Mouse (Mus musculus): ENCODE data around the gene Usp49.
A peak's percentile ranks its signal among the peaks of the same experiment; 100 is the strongest.
"Not testable (repeated sequence)": the region's sequence is repeated elsewhere in the genome, so short reads cannot be mapped to it uniquely, and the experiment has no call there.

Gene Usp49

GRCm38 (mm10) chr17:47630678-47631065 lies at the start of gene Usp49:
Gene Usp49 (plus strand): TSS chr17:47630690.
- DNase-seq (ENCODE audit: extremely low read depth, low read depth, low spot score), result no peak

- DNase-seq (ENCODE audit: extremely low read depth, low read depth, low spot score), result no peak
Measured at GRCm38 (mm10) chr17:47580962-47581361, 49.5 kb upstream of the Usp49 start.

DNA sequence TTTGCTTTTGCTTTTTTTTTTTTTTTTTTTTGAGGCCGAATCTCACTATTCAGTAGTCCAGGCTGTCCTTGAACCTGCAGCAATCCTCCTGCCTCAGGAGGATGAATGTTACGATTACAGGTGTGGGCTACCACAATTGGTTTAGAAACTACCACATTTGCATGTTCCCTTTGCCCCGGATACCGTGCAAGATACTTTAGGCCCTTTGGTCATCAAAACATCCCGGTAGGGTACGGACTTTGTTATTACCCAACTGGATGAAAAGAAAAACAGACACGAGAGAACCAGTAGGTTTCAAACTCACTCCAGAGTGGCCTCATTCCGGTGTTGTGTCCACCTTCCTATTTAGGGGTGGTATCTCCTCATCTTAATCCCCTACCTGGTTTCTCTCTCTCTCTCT lies 42.0 kb upstream of the Usp49 start:
- no peak for DNase-seq (ENCODE audit: extremely low read depth, low read depth, low spot score)

- DNase-seq (ENCODE audit: extremely low read depth, low read depth, low spot score), result no peak
Measured at GRCm38 (mm10) chr17:47591073-47591472, 39.4 kb upstream of the Usp49 start.

- peak; percentile 26 for DNase-seq (ENCODE audit: extremely low read depth, low read depth, low spot score)
Measured at GRCm38 (mm10) chr17:47593215-47593853, 37.2 kb upstream of the Usp49 start.

GRCm38 (mm10) chr17:47593854-47594182 lies 36.7 kb upstream of the Usp49 start:
- DNase-seq (ENCODE audit: extremely low read depth, low read depth, low spot score), result no peak

- no peak for DNase-seq (ENCODE audit: extremely low read depth, low read depth, low spot score)
Measured at GRCm38 (mm10) chr17:47594183-47594968, 36.1 kb upstream of the Usp49 start.

GRCm38 (mm10) chr17:47594969-47595247 lies 35.6 kb upstream of the Usp49 start:
- no peak for DNase-seq (ENCODE audit: extremely low read depth, low read depth, low spot score)

DNA sequence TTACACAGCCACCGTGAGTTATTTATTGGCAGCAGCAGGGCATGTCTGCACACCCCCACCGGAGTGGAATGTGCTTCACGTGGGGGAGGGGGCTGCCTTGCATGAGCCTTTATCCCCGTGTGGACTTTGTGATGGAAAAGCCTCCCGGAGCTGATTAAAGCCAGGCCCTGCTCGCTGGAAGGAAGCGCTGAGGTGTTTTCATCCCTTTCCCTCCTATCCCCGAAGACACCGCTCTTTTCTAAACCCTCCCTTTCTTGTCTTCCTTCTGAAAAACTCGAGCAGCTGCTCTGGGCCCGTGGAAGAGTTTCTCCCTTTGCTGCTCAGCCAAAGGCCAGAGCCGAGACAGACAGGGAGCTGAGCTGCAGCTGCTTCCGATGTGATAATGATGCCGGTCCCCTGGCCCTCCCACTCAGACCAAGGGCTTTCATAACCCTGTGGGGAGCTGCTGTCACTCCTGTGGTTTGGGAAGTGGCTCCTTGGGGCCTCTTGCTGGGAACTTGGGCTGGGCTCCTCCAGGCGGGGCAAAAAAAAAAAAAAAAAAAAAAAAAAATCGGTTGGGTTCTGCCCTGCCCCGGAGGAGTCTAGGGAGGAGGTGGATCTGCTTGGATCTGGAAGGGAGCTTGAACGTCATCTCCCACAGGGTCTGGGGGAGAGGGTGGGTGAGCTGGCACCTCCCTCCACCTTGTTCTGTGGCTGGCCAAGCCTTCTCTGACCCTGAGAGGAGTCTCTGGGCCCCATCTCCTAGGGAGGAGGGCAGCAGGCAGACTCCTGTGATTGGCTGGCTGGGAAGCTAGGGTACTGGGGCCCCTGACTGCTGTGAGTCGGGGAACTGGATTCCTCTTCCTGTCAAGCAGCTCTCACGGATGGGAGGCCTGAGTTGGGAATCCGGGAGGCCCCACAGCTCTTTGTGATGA lies 35.0 kb upstream of the Usp49 start:
- no peak for DNase-seq (ENCODE audit: extremely low read depth, low read depth, low spot score)

- no peak for DNase-seq (ENCODE audit: extremely low read depth, low read depth, low spot score)
Measured at GRCm38 (mm10) chr17:47596162-47596838, 34.2 kb upstream of the Usp49 start.

DNA sequence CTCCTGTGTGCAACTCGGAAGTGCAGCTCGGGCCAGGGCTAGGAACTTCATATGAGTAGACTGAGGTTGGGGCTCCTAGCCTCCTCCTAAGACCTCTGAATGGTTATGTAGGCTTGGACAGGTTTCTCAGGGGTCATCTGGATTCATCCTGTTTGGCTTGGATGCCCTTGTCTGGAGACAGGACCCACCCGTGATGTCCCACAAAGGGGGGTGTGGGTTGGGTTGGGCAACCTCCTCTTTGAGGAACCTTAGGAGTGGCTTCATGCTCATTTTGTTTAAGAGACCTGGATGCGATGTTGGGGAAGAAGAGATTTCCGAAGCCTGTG lies 33.7 kb upstream of the Usp49 start:
- no peak for DNase-seq (ENCODE audit: extremely low read depth, low read depth, low spot score)

DNA sequence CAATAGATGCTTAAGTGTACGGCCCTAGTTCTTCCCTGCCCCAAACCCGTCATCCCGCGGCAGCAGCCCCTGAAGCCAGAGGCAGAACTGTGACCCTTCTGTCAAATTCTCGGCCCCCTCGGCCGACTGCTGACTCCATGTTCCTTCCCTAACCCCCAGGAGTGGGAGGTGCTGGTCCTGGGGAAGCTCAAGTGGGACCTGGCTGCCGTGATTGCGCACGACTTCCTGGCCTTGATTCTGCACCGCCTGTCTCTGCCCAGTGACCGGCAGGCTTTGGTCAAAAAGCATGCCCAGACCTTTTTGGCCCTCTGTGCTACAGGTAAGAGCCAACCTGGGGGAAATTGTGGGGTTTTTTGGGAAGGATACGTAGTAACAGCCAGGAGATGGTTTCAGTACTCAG lies 33.2 kb upstream of the Usp49 start:
- DNase-seq (ENCODE audit: extremely low read depth, low read depth, low spot score), result no peak

DNA sequence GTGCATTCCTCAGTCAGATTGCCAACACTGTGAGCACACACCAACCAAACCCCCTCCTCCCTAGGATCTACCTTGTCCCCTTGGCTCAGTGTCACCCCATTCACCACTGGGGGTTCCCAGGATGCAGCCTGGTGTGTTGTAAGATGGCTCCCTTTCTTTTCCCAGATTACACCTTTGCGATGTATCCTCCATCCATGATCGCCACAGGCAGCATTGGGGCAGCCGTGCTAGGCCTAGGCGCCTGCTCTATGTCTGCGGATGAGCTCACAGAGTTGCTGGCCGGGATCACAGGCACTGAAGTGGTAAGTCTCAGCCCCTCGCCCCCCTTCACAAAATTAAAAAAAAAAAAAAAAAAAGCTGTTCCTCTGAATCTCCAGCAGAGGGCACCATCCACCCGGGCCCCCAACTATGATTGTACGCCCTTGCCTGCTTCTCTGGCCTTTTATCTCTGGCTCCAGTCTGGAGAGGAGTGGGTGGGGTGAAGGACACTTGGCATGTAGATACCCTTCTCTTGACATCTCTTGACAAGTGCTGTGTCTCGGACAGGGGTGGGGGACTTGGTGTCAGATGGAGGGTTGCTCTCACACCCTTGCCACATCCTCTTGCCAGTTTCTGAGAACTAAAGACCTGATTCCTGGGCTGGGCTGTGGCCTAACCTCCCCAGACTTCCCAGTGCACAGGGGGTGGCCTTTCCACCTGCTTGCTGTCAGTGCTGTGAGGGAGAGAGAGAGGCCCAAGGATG lies 32.5 kb upstream of the Usp49 start:
- DNase-seq (ENCODE audit: extremely low read depth, low read depth, low spot score), result no peak

GRCm38 (mm10) chr17:47598580-47599304 lies 31.7 kb upstream of the Usp49 start:
- not testable (repeated sequence) for DNase-seq (ENCODE audit: extremely low read depth, low read depth, low spot score)

GRCm38 (mm10) chr17:47599511-47600297 lies 30.8 kb upstream of the Usp49 start:
- DNase-seq (ENCODE audit: extremely low read depth, low read depth, low spot score), result no peak

GRCm38 (mm10) chr17:47600601-47601388 lies 29.7 kb upstream of the Usp49 start:
- DNase-seq (ENCODE audit: extremely low read depth, low read depth, low spot score), result no peak

GRCm38 (mm10) chr17:47601389-47601755 lies 29.1 kb upstream of the Usp49 start:
- no peak for DNase-seq (ENCODE audit: extremely low read depth, low read depth, low spot score)

GRCm38 (mm10) chr17:47602289-47602688 lies 28.2 kb upstream of the Usp49 start:
- no peak for DNase-seq (ENCODE audit: extremely low read depth, low read depth, low spot score)

GRCm38 (mm10) chr17:47606220-47606619 lies 24.3 kb upstream of the Usp49 start:
- no peak for DNase-seq (ENCODE audit: extremely low read depth, low read depth, low spot score)

All from fat pad, adult 2 months (tissue).